Mouse (Mus musculus): Measurements from ENCODE around the gene Gys1.
"Not testable (repeated sequence)": the region's sequence is repeated elsewhere in the genome, so short reads cannot be mapped to it uniquely, and the experiment has no call there.

Gys1 gene

GRCm38 (mm10) chr7:45434203-45435015 lies at the start of gene Gys1:
Gys1 (plus strand) TSS chr7:45434844.
- DNase-seq = peak; percentile 100

GRCm38 (mm10) chr7:45386077-45386476 lies 48.6 kb upstream of the Gys1 start:
- DNase-seq = no peak

GRCm38 (mm10) chr7:45395129-45395541 lies 39.5 kb upstream of the Gys1 start:
- no peak for DNase-seq

GRCm38 (mm10) chr7:45395578-45396336 lies 38.9 kb upstream of the Gys1 start, which contains the start of gene Snrnp70:
Snrnp70 (minus strand) TSS chr7:45395742.
- DNase-seq = peak; percentile 100

GRCm38 (mm10) chr7:45396337-45396775 lies 38.3 kb upstream of the Gys1 start:
- DNase-seq = not testable (repeated sequence)

GRCm38 (mm10) chr7:45396787-45397186 lies 37.9 kb upstream of the Gys1 start:
- DNase-seq = no peak

- DNase-seq = no peak
Measured at GRCm38 (mm10) chr7:45401521-45402085, 33.0 kb upstream of the Gys1 start.

GRCm38 (mm10) chr7:45403532-45404261 lies 30.9 kb upstream of the Gys1 start:
- peak; percentile 85 for DNase-seq

- peak; percentile 87 for DNase-seq
Measured at GRCm38 (mm10) chr7:45405091-45406075, 29.3 kb upstream of the Gys1 start, which contains the start of gene Kcna7. Kcna7 (plus strand) TSS chr7:45405653.

GRCm38 (mm10) chr7:45406157-45407156 lies 28.2 kb upstream of the Gys1 start:
- peak; percentile 57 for DNase-seq

- DNase-seq = no peak
Measured at GRCm38 (mm10) chr7:45407836-45408235, 26.8 kb upstream of the Gys1 start.

- DNase-seq = no peak
Measured at GRCm38 (mm10) chr7:45408351-45408750, 26.3 kb upstream of the Gys1 start.

- DNase-seq = no peak
Measured at GRCm38 (mm10) chr7:45408949-45409348, 25.7 kb upstream of the Gys1 start.

GRCm38 (mm10) chr7:45409497-45410163 lies 25.0 kb upstream of the Gys1 start:
- no peak for DNase-seq

- no peak for DNase-seq
Measured at GRCm38 (mm10) chr7:45412421-45412820, 22.2 kb upstream of the Gys1 start.

- peak; percentile 66 for DNase-seq
Measured at GRCm38 (mm10) chr7:45413113-45413863, 21.4 kb upstream of the Gys1 start, which contains the start of gene Ntf5. Ntf5 (plus strand) TSS chr7:45413695.

GRCm38 (mm10) chr7:45413864-45414739 lies 20.5 kb upstream of the Gys1 start:
- peak; percentile 50 for DNase-seq
